Mouse (Mus musculus) liver, adult 2 months (tissue): ENCODE measurements around the gene Fgf7. TPM values are rescaled to one million over a fixed set of nuclear protein-coding genes. Genes with fewer than 3 reads are reported as not detected.

Experiments used
- DNase-seq: peaks from one replicate; pipeline ENCODE4 v3.0.0-alpha.2; 2011; ENCODE audit warnings: low read depth, low spot score; ENCODE audit errors: extremely low read depth
- H3K27ac ChIP-seq: fragments of 200-500 bp; replicated peaks from 2 replicates; pipeline ENCODE4 v1.5.1; 2012; ENCODE audit warnings: low read depth, mild to moderate bottlenecking, control low read depth, inconsistent platforms, low read length; ENCODE audit not compliant: insufficient read depth
- H3K27me3 ChIP-seq: fragments of 200-500 bp; 2 replicates; pipeline ENCODE4 v1.6.1; 2012; ENCODE audit warnings: mild to moderate bottlenecking, moderate library complexity, low read length, inconsistent platforms; ENCODE audit not compliant: control insufficient read depth, insufficient read depth
- H3K36me3 ChIP-seq: fragments of 200-500 bp; 2 replicates; pipeline ENCODE4 v1.6.1; 2012; ENCODE audit warnings: low read length, inconsistent platforms; ENCODE audit not compliant: control insufficient read depth, insufficient read depth
- H3K4me1 ChIP-seq: fragments of 200-500 bp; 2 replicates; pipeline ENCODE4 v1.6.1; 2011; ENCODE audit warnings: low read length; ENCODE audit not compliant: control insufficient read depth, insufficient read depth
- H3K4me3 ChIP-seq: fragments of 200-500 bp; 2 replicates; pipeline ENCODE4 v1.5.1; 2011; ENCODE audit warnings: low read depth, mild to moderate bottlenecking, control low read depth, low read length, moderate library complexity; ENCODE audit not compliant: insufficient read depth
- H3K79me2 ChIP-seq: fragments of 200-500 bp; 2 replicates; pipeline ENCODE4 v1.6.1; 2012; ENCODE audit warnings: inconsistent platforms, mild to moderate bottlenecking, low read length, moderate library complexity; ENCODE audit not compliant: control insufficient read depth, insufficient read depth
- H3K9ac ChIP-seq: fragments of 200-500 bp; 2 replicates; pipeline ENCODE4 v1.6.1; 2012; ENCODE audit warnings: low read depth, mild to moderate bottlenecking, control low read depth, inconsistent platforms, low read length
- CTCF ChIP-seq: fragments of 200-500 bp; IDR thresholded peaks from 2 replicates; pipeline ENCODE4 v1.5.1; 2011; ENCODE audit warnings: low read depth, low read length, control low read depth
- POLR2A ChIP-seq: fragments of 200-500 bp; IDR thresholded peaks from 2 replicates; pipeline ENCODE4 v1.6.1; 2011; ENCODE audit warnings: low read length, control low read depth; ENCODE audit not compliant: insufficient read depth; ENCODE audit errors: extremely low read depth
- WGBS: fragments of 180-500 bp; shearing (Covaris S2); methylation state at CpG from one replicate; pipeline ENCODE4 v1.1.7; 2018; 5-methylcytosine and 5-hydroxymethylcytosine counted together
- polyA plus RNA-seq: library from polyadenylated mRNA; depleted of rRNA; stranded (reverse); fragments of >200 nt; gene quantifications from 2 replicates; pipeline ENCODE4 v1.2.3, GENCODE M21; 2012; rRNA removed
- total RNA-seq: library from RNA; depleted of rRNA; stranded (reverse); fragments of >200 nt; gene quantifications from 2 replicates; pipeline ENCODE4 v1.2.3, GENCODE M21; 2014; rRNA removed

The Fgf7 gene
- total and polyA plus RNA-seq, 2 experiments: not detected

GRCm38 (mm10) chr2:126086187-126086586 is 51.7 kb downstream of the Fgf7 start:
- DNase-seq: no peak

GRCm38 (mm10) chr2:126090432-126090831 is 56.0 kb downstream of the Fgf7 start:
- no peaks in the 10 kb centered on the region for H3K27me3 ChIP-seq
- no peaks in the 10 kb centered on the region for H3K4me1 ChIP-seq

More at GRCm38 (mm10) chr2:126086187-126086586, 51.7 kb downstream of the Fgf7 start:
- 76% methylated on average over 8 of the region's 8 CpGs for WGBS
- no peak overlapping the region for H3K9ac ChIP-seq
- no peak overlapping the region for H3K27ac ChIP-seq
- H3K27me3 ChIP-seq: 0 out of 2 replicates have a peak, but pooled peaks cover 2% of the 10 kb centered on the region
- no peak overlapping the region for H3K4me3 ChIP-seq
- TF ChIP-seq CTCF: no peak
- TF ChIP-seq POLR2A: no peak
- H3K79me2 ChIP-seq: no peaks in the 10 kb centered on the region
- H3K4me1 ChIP-seq: no peaks in the 10 kb centered on the region
- no peaks in the 10 kb centered on the region for H3K36me3 ChIP-seq

GRCm38 (mm10) chr2:126094616-126095015 is 60.2 kb downstream of the Fgf7 start:
- Histone ChIP-seq H3K36me3 (no peaks in the 10 kb centered on the region), H3K27ac (no peak overlapping the region), H3K4me3 (no peak overlapping the region), H3K9ac (no peak overlapping the region), H3K27me3 (no peaks in the 10 kb centered on the region), H3K79me2 (no peaks in the 10 kb centered on the region), H3K4me1 (no peaks in the 10 kb centered on the region)
- no peak for TF ChIP-seq POLR2A
- TF ChIP-seq CTCF: no peak
- WGBS: 87% methylated on average over 4 of the region's 4 CpGs
- no peak for DNase-seq

More at GRCm38 (mm10) chr2:126090432-126090831, 56.0 kb downstream of the Fgf7 start:
- no peak for TF ChIP-seq CTCF
- TF ChIP-seq POLR2A: no peak
- Histone ChIP-seq H3K36me3 (no peaks in the 10 kb centered on the region), H3K4me3 (no peak overlapping the region), H3K79me2 (no peaks in the 10 kb centered on the region), H3K9ac (no peak overlapping the region), H3K27ac (no peak overlapping the region)
- no peak for DNase-seq
- 71% methylated on average over 5 of the region's 5 CpGs for WGBS

Other genes with a start within 250 kb of the Fgf7 start
- gene Galk2, start 175.5 kb upstream of the Fgf7 start, total RNA-seq: 26.0 and 30.4 TPM in 2 replicates
- 11.5 and 11.8 TPM in 2 replicates for gene Galk2, start 175.5 kb upstream of the Fgf7 start, polyA plus RNA-seq
- 48.7 and 65.5 TPM in 2 replicates for gene Cops2, start 175.5 kb upstream of the Fgf7 start, total RNA-seq
- 5.6 and 6.0 TPM in 2 replicates for gene Cops2, start 175.5 kb upstream of the Fgf7 start, polyA plus RNA-seq
- not detected in 2 replicates for gene Fam227b, start 117.3 kb downstream of the Fgf7 start, total RNA-seq
- gene Fam227b, start 117.3 kb downstream of the Fgf7 start, polyA plus RNA-seq: not detected in 2 replicates
- 8.7 and 10.4 TPM in 2 replicates for gene Dtwd1, start 117.5 kb downstream of the Fgf7 start, total RNA-seq
- 2.2 and 2.3 TPM in 2 replicates for gene Dtwd1, start 117.5 kb downstream of the Fgf7 start, polyA plus RNA-seq
- not detected in 2 replicates for gene Gm17555, start 180.4 kb downstream of the Fgf7 start, total RNA-seq
- not detected in 2 replicates for gene Gm17555, start 180.4 kb downstream of the Fgf7 start, polyA plus RNA-seq